ENCODE assay signal across 8 mouse cellular contexts in genomic region chr17:34249878-34250277, GRCm38 (mm10). TPM values are rescaled to one million over a fixed set of nuclear protein-coding genes. Genes with fewer than 3 reads are reported as not detected.
A peak's percentile ranks its signal among the peaks of the same experiment; 100 is the strongest.
DNase-seq lines count a peak whose midpoint lies in the region; ATAC-seq lines count a peak whose summit lies in the region.

No protein-coding gene starts in this region.

- no peaks in the 10 kb centered on the region for H3K36me3 ChIP-seq in midbrain, embryonic 16.5 days (ENCODE audit: control insufficient read depth, insufficient read depth, low read length)

- DNase-seq in heart, adult 18-20 months = peak; percentile 43 to 74
- no peak for DNase-seq in heart, postnatal 36 days
- DNase-seq in right cerebral cortex, postnatal 4 days = peak; percentile 34
- no peak for DNase-seq in right cerebral cortex, postnatal 25 days
- peak; percentile 46 for DNase-seq in cerebellum, adult 9-10 months
- peak; percentile 51 to 68 for DNase-seq in kidney, postnatal 36 days

- intact Hi-C loops in heart, postnatal 36 days (cut with DNase I) = loop anchor here (1.0 kb wide), 2 partner anchors 63 to 99 kb away; no protein-coding TSS in a partner anchor

- H3K4me1 ChIP-seq in midbrain, embryonic 16.5 days (ENCODE audit: control insufficient read depth, insufficient read depth, low read length) = no peaks in the 10 kb centered on the region

- 18% methylated on average over 4 of the region's 4 CpGs for WGBS in midbrain, embryonic 16.5 days

- peak; percentile 48; the same call in 1 of the 2 replicates for ATAC-seq in midbrain, embryonic 16.5 days
- no peak for ATAC-seq in erythroblast, adult 5-6 weeks (replicated peaks; ENCODE audit: low FRiP score, poor library complexity, severe bottlenecking)

- H3K9ac ChIP-seq in midbrain, embryonic 16.5 days (ENCODE audit: low read depth, low read length) = no peak overlapping the region

- no peak overlapping the region for H3K4me3 ChIP-seq in midbrain, embryonic 16.5 days (ENCODE audit: low read depth, low read length)

- no peak overlapping the region for H3K27ac ChIP-seq in midbrain, embryonic 16.5 days (ENCODE audit: low read length)

- no peak overlapping the region for H3K4me2 ChIP-seq in midbrain, embryonic 16.5 days (ENCODE audit: low read length)

- H3K27me3 ChIP-seq in midbrain, embryonic 16.5 days (ENCODE audit: control insufficient read depth, insufficient read depth, low read depth, low read length) = no peaks in the 10 kb centered on the region

- H3K9me3 ChIP-seq in midbrain, embryonic 16.5 days (replicated peaks; ENCODE audit: control insufficient read depth, low read length, poor library complexity, severe bottlenecking) = no peaks in the 10 kb centered on the region

RNA-seq across cellular contexts. Expression of gene H2-Ab1, which starts 7.6 kb away (rescaled TPM):
- total RNA-seq in heart, adult 18-20 months (2021) = 10 to 100 TPM; 36.6 to 43.8 TPM
- total RNA-seq in heart, postnatal 36 days (2021) = 10 to 100 TPM; 14.8 to 32.7 TPM
- 1.1 TPM in 2 replicates for polyA plus RNA-seq in midbrain, embryonic 16.5 days (2015; fragmentation: Nextera tagmentation; extraction: Ambion mirVana)
- 60.8 and 138 TPM in 2 replicates for total RNA-seq in erythroblast, adult 5-6 weeks (2015; ENCODE audit: low replicate concordance)
- total RNA-seq in erythroblast, adult 5-6 weeks (2017; ENCODE audit: low replicate concordance) = 38.6 and 79.7 TPM in 2 replicates

RNA-seq across cellular contexts. Expression of gene H2-Ob, which starts 11.2 kb away (rescaled TPM):
- total RNA-seq in heart, adult 18-20 months (2021) = 1 to 10 TPM in 1 of 2 experiments, under 1 TPM in 1; 0.77 to 5.7 TPM
- under 1 TPM; 0.83 to 0.84 TPM for total RNA-seq in heart, postnatal 36 days (2021)
- 0.40 TPM in 1 of 2 replicates, not detected in the other for polyA plus RNA-seq in midbrain, embryonic 16.5 days (2015; fragmentation: Nextera tagmentation; extraction: Ambion mirVana)
- total RNA-seq in erythroblast, adult 5-6 weeks (2015; ENCODE audit: low replicate concordance) = 4.8 and 8.1 TPM in 2 replicates
- total RNA-seq in erythroblast, adult 5-6 weeks (2017; ENCODE audit: low replicate concordance) = 1.4 TPM in 1 of 2 replicates, not detected in the other

RNA-seq across cellular contexts. Expression of gene H2-Aa, which starts 37.7 kb away (rescaled TPM):
- total RNA-seq in heart, adult 18-20 months (2021) = 10 to 100 TPM; 52.0 to 53.2 TPM
- 10 to 100 TPM; 21.8 to 44.6 TPM for total RNA-seq in heart, postnatal 36 days (2021)
- polyA plus RNA-seq in midbrain, embryonic 16.5 days (2015; fragmentation: Nextera tagmentation; extraction: Ambion mirVana) = 0.44 TPM in 1 of 2 replicates, not detected in the other
- 92.2 and 127 TPM in 2 replicates for total RNA-seq in erythroblast, adult 5-6 weeks (2015; ENCODE audit: low replicate concordance)
- total RNA-seq in erythroblast, adult 5-6 weeks (2017; ENCODE audit: low replicate concordance) = 32.1 and 32.2 TPM in 2 replicates

RNA-seq across cellular contexts. Expression of gene Tap2, which starts 46.6 kb away (rescaled TPM):
- 10 to 100 TPM; 25.3 to 33.3 TPM for total RNA-seq in heart, adult 18-20 months (2021)
- 10 to 100 TPM; 23.6 to 24.6 TPM for total RNA-seq in heart, postnatal 36 days (2021)
- polyA plus RNA-seq in midbrain, embryonic 16.5 days (2015; fragmentation: Nextera tagmentation; extraction: Ambion mirVana) = 1.5 and 2.3 TPM in 2 replicates
- 0.38 and 5.2 TPM in 2 replicates for total RNA-seq in erythroblast, adult 5-6 weeks (2015; ENCODE audit: low replicate concordance)
- total RNA-seq in erythroblast, adult 5-6 weeks (2017; ENCODE audit: low replicate concordance) = 7.8 and 11.2 TPM in 2 replicates

RNA-seq across cellular contexts. Expression of gene Psmb8, which starts 52.4 kb away (rescaled TPM):
- total RNA-seq in heart, adult 18-20 months (2021) = 10 to 100 TPM; 19.5 to 34.4 TPM
- 10 to 100 TPM; 11.4 to 15.1 TPM for total RNA-seq in heart, postnatal 36 days (2021)
- 2.2 and 2.8 TPM in 2 replicates for polyA plus RNA-seq in midbrain, embryonic 16.5 days (2015; fragmentation: Nextera tagmentation; extraction: Ambion mirVana)
- 35.5 and 50.4 TPM in 2 replicates for total RNA-seq in erythroblast, adult 5-6 weeks (2015; ENCODE audit: low replicate concordance)
- 34.0 and 37.2 TPM in 2 replicates for total RNA-seq in erythroblast, adult 5-6 weeks (2017; ENCODE audit: low replicate concordance)

Comparison
In these comparisons a context has a peak if more than half of its experiments do, and no peak if none do; other contexts are left out.
1. DNase-seq: peak in heart, adult 18-20 months (2 of 2), right cerebral cortex, postnatal 4 days (single experiment), cerebellum, adult 9-10 months (single experiment) and kidney, postnatal 36 days (2 of 2); none in heart, postnatal 36 days (0 of 2) and right cerebral cortex, postnatal 25 days (single experiment).